Mouse (Mus musculus) liver, postnatal 0 days (tissue): ENCODE results near the gene Vps26a.

Experiments
- CTCF ChIP-seq: sonication (generic); IDR thresholded peaks from 2 replicates; pipeline ENCODE4 v1.5.1; 2016; ENCODE audit warnings: antibody characterized with exemption, low read depth
- EP300 ChIP-seq: IDR thresholded peaks from 2 replicates; pipeline ENCODE4 v1.6.1; 2016; ENCODE audit warnings: antibody characterized with exemption, low read depth, mild to moderate bottlenecking

DNA sequence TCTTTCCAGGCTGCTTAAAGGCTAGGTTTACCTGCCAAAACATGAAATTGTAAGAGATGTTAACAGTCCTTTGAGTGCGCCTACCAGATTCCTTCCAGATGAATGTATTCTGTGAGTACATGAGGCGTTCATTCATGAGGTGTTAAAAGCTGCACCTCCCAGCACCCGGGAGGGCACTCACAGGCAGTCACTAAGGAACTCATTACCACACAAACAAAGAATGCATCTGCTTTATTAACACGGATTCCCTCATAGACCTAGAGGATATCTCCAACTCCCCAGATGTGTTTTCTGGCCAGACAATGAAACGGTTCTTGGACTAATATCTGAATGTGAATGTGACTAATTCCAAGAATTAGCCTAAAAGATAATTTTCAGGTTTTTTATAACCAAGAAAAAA, 15.5 kb downstream of the Vps26a start:
- no peak for TF ChIP-seq EP300
- no peak for TF ChIP-seq CTCF
